Comparison of ENCODE assay signal across 8 mouse cellular contexts in genomic region chr10:122051831-122052230, GRCm38 (mm10). TPM values are rescaled to one million over a fixed set of nuclear protein-coding genes. Genes with fewer than 3 reads are reported as not detected.
DNase-seq lines count a peak whose midpoint lies in the region; ATAC-seq lines count a peak whose summit lies in the region.

No protein-coding gene starts in this region.

- peaks cover 9% of the 10 kb centered on the region; the same call in 1 of the 2 replicates for H3K27me3 ChIP-seq in heart, embryonic 12.5 days (replicated peaks)

- WGBS in heart, embryonic 12.5 days, result 29% methylated on average over 6 of the region's 6 CpGs

- H3K27ac ChIP-seq in heart, embryonic 12.5 days (ENCODE audit: poor library complexity, severe bottlenecking), result no peak overlapping the region

- ATAC-seq in heart, embryonic 12.5 days (ENCODE audit: insufficient number of reproducible peaks, low FRiP score), result no peak

- H3K9me3 ChIP-seq in heart, embryonic 12.5 days (replicated peaks), result no peaks in the 10 kb centered on the region

- DNase-seq in heart, adult 18-20 months, result peak; percentile 78 to 97
- DNase-seq in adrenal gland, adult 18-20 months (ENCODE audit: low spot score in 2 of 2), result peak; percentile 91 to 92
- peak; percentile 85 for DNase-seq in embryo, embryonic 11 days
- DNase-seq in heart, postnatal 10 days, result peak; percentile 87 to 94
- DNase-seq in left cerebral cortex, adult 8-10 months (ENCODE audit: low spot score in 2 of 2), result peak; percentile 65 to 82
- DNase-seq in naive thymus-derived CD4-positive, alpha-beta T cell, adult 2 months (ENCODE audit: low read depth), result peak; percentile 95
- peak; percentile 58 for DNase-seq in telencephalon, adult 2 months (ENCODE audit: low read depth, low spot score)

- no peak overlapping the region for H3K4me3 ChIP-seq in heart, embryonic 12.5 days

- H3K9ac ChIP-seq in heart, embryonic 12.5 days, result no peak overlapping the region

- intact Hi-C loops in heart, postnatal 10 days (cut with DNase I), result loop anchor here (1.0 to 5.0 kb wide), 4 partner anchors 280 to 411 kb away; partner anchors contain the start of gene D930020B18Rik

- H3K4me2 ChIP-seq in heart, embryonic 12.5 days, result no peak overlapping the region

- H3K36me3 ChIP-seq in heart, embryonic 12.5 days, result no peaks in the 10 kb centered on the region

- no peaks in the 10 kb centered on the region for H3K4me1 ChIP-seq in heart, embryonic 12.5 days (replicated peaks)

RNA-seq across cellular contexts. Expression of gene Srgap1, which starts 4.7 kb away (rescaled TPM):
- 1 to 10 TPM; 1.6 TPM for total RNA-seq in heart, adult 18-20 months (2021)
- 8.5 and 8.6 TPM in 2 replicates for polyA plus RNA-seq in heart, embryonic 12.5 days (2016; fragmentation: Nextera tagmentation; extraction: Ambion mirVana)
- 1 to 10 TPM; 1.3 to 1.5 TPM for total RNA-seq in adrenal gland, adult 18-20 months (2021)
- total RNA-seq in heart, postnatal 10 days (2021), result 1 to 10 TPM; 8.2 to 8.4 TPM
- 10 to 100 TPM; 10.9 to 14.3 (median 13.1) TPM for total RNA-seq in left cerebral cortex, adult 8-10 months (2022)

RNA-seq across cellular contexts. Expression of gene Rxylt1, which starts 45.3 kb away (rescaled TPM):
- 10 to 100 TPM; 37.9 to 38.0 TPM for total RNA-seq in heart, adult 18-20 months (2021)
- 41.8 and 43.5 TPM in 2 replicates for polyA plus RNA-seq in heart, embryonic 12.5 days (2016; fragmentation: Nextera tagmentation; extraction: Ambion mirVana)
- 10 to 100 TPM; 36.6 to 37.1 TPM for total RNA-seq in adrenal gland, adult 18-20 months (2021)
- total RNA-seq in heart, postnatal 10 days (2021), result 10 to 100 TPM; 37.7 to 43.5 TPM
- 10 to 100 TPM; 33.6 to 39.3 (median 34.5) TPM for total RNA-seq in left cerebral cortex, adult 8-10 months (2022)
